Mouse (Mus musculus) urinary bladder, postnatal 25 days (tissue): ENCODE measurements at regions not wholly inside any gene's neighbourhood (a gene's known extent, or its start where the extent isn't known, plus 50 kb on each side); places are given as distances from the start of the nearest gene placed in this dataset.

ENCODE experiments used
- DNase-seq: peaks from one replicate; pipeline ENCODE4 v3.0.0; 2022; ENCODE audit warnings: low spot score

DNA sequence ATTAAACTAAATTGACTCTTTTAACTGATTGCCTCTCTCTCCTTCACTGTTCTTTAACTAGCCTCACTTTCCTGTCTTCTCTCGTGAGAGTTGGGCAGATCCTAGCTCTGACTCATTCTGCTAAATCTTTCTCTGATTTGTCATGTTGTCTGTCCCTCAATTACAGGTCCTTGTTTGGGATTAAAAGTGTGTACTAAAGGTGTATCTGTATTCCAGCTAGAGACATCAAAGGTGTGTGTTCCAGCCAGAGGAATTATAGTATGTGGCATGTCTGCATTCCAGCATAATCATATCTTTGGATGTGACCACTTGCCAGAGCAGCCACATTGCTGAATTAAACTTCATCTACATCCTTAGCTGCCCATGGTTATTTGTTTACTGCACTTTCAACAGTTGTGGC, 167.5 kb upstream of the Fam83b start:
- no peak for DNase-seq

DNA sequence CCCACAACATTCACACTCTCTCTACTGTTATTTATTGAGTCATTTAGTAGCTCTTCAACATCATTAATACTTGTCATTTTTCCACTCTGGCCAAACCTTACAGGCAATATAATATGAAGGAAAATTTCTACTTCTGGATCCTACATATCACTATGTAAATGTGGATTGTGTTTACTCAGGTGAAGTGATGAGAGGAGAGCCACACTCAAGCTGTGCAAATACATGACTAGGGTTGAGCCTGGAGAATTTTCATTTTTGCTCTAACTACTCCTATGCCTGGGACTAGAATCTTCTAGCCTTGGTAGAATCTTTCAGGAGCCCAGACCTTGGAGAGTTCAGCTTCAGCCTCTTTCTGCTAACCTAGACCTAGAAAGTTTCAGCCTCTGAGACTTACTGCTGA, 166.9 kb upstream of the Fam83b start:
- DNase-seq: no peak

DNA sequence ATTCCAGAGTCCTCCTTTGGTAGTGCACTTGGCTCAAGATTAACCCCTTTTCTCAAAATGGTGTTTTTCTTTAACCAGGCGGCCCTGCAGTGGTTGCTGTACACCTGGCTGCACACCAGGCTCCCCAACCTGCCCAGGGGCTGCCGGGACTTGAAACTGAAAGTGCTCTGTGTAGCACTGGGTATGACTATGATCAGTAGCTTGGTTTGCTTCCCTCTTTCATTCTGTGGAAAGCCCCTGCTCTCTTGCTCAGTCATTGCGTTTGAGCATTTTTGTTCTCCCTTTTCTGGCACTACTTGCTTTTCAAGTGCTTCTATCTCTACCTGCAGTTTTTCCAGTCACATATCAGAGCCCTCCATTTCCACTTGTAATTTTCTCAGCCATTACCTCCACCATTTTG, 156.0 kb upstream of the Fam83b start:
- DNase-seq: no peak

DNA sequence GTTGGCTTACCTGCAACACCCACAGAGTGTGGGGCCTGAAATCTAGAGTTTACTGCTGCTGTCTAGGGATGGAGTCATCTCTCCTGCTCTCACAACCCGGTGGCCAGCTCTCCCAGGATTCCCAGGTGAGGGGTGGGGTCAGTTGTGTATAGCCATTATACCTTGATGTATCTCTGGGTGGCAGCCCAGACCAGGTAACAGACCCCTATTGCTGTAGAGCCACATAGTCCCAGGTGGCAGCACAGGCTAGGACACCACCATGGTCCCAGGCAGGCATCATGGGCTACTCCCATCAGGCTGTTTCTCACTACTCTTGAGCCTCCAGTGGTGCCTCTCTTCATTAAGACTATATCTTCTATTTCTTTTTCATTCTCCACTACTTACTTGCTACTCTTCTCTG, 148.9 kb upstream of the Fam83b start:
- DNase-seq: no peak

DNA sequence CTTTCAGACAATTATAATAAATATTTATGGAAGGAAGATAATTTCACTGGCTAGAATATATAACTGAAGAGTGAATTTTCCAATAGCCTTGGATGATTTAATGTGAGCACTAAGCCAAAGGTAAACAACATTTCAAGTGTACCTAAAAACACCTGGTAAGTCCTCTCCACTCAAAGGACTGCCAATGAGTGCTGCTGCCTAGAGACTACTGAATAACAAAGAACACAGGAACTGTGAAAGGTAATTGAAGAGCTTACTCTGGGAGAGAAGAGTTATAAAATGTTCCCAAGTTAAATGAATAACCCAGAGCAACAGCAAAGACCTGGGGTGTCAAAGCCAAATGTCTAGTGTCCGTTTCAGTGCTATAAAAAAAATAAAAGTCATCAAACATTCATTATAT, 139.5 kb upstream of the Fam83b start:
- DNase-seq: no peak

DNA sequence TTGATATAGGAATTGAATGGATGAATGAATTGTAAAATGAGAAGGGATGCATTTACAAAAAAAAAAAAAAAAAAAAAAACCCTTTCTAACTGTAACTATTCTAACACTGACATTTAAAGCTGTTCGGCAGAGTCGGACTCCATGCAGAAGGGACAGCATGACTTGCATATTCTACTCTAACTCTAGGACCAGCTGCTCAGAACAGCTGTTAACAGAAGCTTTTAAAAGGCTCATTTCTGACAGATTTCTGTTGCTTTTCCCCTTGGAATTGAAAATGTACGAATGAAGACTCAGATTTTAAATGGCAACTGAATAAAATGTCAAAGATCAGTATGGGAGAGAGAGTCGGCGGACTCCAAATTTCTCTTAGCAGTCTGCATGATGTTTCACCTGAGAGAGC, 138.9 kb upstream of the Fam83b start:
- DNase-seq: no peak

DNA sequence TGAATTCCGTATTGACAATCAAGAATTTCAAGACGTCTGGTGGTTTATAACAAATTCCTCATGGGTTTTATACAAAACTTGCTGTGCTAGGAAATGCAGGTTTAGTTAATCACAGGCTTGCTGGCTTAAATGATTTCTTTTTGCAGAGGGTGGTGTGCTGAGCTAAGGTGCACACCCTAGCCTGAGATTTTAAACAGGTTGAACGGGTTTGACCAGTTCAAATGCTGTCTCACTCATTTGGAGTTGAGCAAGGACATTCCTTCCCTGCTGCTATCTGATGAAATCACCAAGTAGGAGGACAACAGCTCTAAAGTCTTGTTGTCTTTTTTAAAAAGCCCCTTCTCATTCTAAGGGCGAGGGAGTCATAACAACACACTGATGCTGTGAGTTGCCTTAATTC, 128.6 kb upstream of the Fam83b start:
- DNase-seq: peak; percentile 24

DNA sequence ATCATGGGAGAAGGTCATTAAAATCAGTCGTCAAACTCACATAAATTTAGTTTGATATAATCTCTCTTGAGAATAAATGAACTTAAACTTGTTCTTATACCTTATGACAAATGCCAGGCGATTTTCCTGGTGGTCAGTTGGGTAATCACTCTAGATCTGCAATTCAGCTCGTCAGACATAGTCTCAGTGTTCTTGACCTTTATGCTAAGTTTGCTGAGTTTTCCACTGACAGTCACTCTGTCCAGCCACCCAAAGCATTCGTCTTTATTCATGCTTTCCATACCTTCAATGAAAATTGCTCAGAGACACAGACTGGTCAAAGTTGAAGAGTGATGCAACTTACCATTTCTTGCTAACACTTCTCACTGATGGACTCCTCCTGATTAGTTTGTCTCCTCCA, 126.1 kb upstream of the Fam83b start:
- DNase-seq: no peak

DNA sequence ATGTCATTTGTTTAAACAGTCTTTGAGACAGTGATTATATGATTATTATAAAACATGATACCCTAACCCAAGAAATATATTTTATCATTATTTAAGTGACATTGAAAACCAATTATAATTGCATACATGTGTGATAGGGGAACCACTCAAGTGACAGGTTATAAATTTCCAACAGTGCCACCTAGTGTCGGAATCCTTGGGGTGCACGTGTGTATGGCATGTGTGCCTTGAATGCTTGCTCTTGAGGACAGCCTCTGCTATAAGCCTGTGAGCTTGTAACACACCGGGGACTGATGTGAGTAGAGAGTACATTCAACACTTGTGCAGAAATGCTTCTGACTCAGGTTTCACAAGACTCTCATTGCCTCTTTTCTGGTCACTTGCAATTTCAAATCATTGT, 93.9 kb upstream of the Fam83b start:
- DNase-seq: peak; percentile 55

DNA sequence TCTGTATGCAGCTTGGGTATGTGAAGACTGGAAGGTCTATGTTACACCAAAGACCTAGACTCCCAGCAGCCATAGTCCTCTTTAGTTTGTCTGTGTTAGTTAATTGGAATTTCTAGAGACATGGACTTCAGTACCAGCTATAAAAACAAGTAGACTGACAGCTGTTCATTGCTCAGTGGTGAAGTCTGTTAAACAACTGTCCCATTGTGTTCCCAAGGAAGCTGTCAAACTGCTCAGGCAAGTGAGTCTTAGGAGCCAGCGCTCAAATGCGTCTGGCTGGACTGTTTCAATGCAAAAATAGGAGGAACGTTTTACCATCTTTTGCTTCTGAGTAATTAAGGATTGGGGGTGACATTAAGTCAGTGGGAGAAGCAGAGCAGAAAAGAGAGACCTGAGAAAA, 92.9 kb upstream of the Fam83b start:
- no peak for DNase-seq

DNA sequence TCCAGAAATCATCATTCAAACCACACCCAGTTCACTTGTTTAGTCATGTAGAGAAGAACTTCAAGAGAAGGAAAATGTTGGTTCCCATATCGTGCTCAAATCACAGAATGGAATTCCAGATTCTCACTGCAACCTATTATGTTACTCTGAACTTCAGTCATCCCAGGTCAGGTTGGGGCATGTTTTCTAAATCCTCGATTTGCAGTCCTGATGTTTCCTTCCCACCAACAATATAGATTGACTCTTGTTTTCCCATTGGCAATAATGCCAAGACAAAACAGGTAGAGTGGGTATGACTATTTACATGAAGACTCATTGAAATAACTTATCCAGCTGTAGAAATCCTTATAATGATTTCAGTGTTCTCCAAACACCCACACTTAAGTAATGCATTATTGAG, 86.4 kb upstream of the Fam83b start:
- no peak for DNase-seq

DNA sequence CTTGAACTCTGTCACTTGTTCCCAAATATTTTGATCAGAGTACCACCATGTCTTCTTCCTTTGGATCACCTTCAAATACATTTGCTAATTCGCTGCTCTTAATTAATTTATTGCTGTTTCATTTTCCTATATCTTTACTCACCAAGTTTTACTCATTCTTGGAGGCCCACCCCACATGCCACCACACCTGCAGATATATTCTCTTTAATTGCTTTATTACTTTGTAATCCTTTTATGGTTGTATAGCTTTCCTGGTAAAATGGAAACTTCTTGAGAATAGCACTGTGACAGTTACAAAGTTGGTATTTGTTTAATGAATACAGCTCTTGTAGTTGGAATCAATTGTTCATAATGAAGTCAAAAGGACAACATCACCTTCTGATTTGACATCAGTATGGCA, 82.6 kb upstream of the Fam83b start:
- DNase-seq: no peak

DNA sequence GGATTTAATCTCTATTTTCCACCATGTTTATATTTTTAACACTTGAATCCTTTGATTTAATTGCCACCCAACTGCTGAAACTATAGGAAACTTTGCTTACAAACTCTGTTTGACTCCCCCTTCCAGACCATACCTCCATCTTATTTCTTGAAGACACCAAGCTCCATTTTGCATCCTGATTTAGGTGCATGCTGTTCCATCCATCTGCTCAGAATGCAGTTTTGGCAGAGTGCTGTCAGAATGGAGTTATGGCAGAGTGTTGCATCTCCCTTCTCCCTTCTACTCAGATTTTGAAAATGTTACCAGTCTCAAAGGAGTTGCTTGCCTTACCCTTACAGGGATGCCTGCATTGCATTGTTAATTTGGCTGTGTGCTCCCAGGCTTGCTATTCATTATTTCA, 79.5 kb upstream of the Fam83b start:
- DNase-seq: no peak
